Mouse (Mus musculus): ENCODE data around the gene Fnbp1. TPM values are rescaled to one million over a fixed set of nuclear protein-coding genes. Genes with fewer than 3 reads are reported as not detected.

Fnbp1 gene
- polyA plus RNA-seq, 1 experiment, result 10.6 TPM

DNA sequence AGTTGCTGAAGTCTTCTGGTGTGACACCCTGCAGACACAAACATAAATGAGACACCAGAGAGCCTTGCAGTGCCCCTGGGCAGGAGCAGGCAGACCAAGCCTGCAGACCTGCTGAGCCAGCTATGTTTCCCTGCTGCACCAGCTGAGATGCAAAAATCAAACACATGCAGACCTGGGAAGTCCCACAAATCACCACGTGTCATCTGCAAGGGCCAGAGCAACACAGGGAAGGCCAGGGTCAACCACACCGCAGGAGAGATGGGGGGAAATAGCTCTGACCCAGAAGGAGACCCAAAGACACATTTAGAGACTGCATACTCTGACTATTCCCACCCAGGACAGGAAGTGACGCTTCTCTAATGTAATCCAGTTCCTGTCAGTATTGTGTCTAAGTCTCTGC is 101.3 kb downstream of the Fnbp1 start:
- H3K4me3 ChIP-seq, result no peak overlapping the region
- no peak overlapping the region for H3K4me2 ChIP-seq (ENCODE audit: low read depth)
- no peaks in the 10 kb centered on the region for H3K79me2 ChIP-seq (ENCODE audit: control insufficient read depth, insufficient read depth)
- peaks cover 8% of the 10 kb centered on the region for H3K36me3 ChIP-seq (ENCODE audit: control insufficient read depth, insufficient read depth)
- no peak overlapping the region for H3ac ChIP-seq (ENCODE audit: control insufficient read depth, insufficient read length)
- TF ChIP-seq REST (IDR thresholded peaks at IDR 0.05; ENCODE audit: insufficient read depth, insufficient read length) (no peak), MYOD1 (IDR thresholded peaks at IDR 0.05; ENCODE audit: control insufficient read depth in 1 of 3, insufficient read length in 2 of 3, low read depth in 2 of 3) (no peak)
- H3K27me3 ChIP-seq (ENCODE audit: control insufficient read depth, insufficient read depth, insufficient read length), result no peaks in the 10 kb centered on the region

DNA sequence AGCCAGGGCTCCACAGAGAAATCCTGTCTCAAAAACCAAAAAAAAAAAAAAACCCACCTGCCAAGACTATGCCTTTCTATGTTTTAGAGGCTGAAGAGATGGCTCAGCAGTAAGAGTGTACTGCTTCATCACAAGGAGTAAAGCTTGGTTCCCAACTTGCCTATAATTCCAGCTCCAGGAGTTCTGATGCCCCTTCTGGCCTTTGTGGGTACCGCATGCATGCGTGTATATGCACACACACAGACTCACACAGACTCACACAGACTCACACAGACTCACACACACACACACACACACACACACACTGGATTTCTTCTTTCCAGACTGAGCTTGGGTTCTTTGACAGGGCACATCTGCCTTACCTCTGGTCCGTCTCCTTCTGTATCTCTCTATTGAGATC is 101.8 kb downstream of the Fnbp1 start:
- H3K36me3 ChIP-seq (ENCODE audit: control insufficient read depth, insufficient read depth), result peaks cover 12% of the 10 kb centered on the region
- no peaks in the 10 kb centered on the region for H3K27me3 ChIP-seq (ENCODE audit: control insufficient read depth, insufficient read depth, insufficient read length)
- H3K4me3 ChIP-seq, result no peak overlapping the region
- no peak overlapping the region for H3K4me2 ChIP-seq (ENCODE audit: low read depth)
- H3ac ChIP-seq (ENCODE audit: control insufficient read depth, insufficient read length), result no peak overlapping the region
- TF ChIP-seq REST (IDR thresholded peaks at IDR 0.05; ENCODE audit: insufficient read depth, insufficient read length) (no peak), MAX (IDR thresholded peaks at IDR 0.05; ENCODE audit: low read depth) (no peak), CEBPB (IDR thresholded peaks at IDR 0.05; ENCODE audit: insufficient read depth, poor library complexity, severe bottlenecking) (no peak), MYOD1 (IDR thresholded peaks at IDR 0.05; ENCODE audit: control insufficient read depth in 1 of 3, insufficient read length in 2 of 3, low read depth in 2 of 3) (no peak), USF1 (IDR thresholded peaks at IDR 0.05; ENCODE audit: low read depth) (no peak), POLR2A (IDR thresholded peaks at IDR 0.05; ENCODE audit: insufficient read length, low read depth) (no peak), SRF (IDR thresholded peaks at IDR 0.05; ENCODE audit: control insufficient read depth, insufficient read length, low read depth) (no peak), TCF12 (IDR thresholded peaks at IDR 0.05; ENCODE audit: insufficient read depth, poor library complexity, severe bottlenecking) (no peak), E2F4 (IDR thresholded peaks at IDR 0.05; ENCODE audit: insufficient read depth) (no peak), TCF3 (IDR thresholded peaks at IDR 0.05; ENCODE audit: insufficient read length, low read depth) (no peak), MYOG (IDR thresholded peaks at IDR 0.05; ENCODE audit: control insufficient read depth in 1 of 3, insufficient read depth in 1 of 3, insufficient read length in 2 of 3, low read depth in 2 of 3) (no peak), POLR2AphosphoS2 (IDR thresholded peaks at IDR 0.05; ENCODE audit: insufficient read length, low read depth) (no peak)
- no peaks in the 10 kb centered on the region for H3K79me2 ChIP-seq (ENCODE audit: control insufficient read depth, insufficient read depth)

DNA sequence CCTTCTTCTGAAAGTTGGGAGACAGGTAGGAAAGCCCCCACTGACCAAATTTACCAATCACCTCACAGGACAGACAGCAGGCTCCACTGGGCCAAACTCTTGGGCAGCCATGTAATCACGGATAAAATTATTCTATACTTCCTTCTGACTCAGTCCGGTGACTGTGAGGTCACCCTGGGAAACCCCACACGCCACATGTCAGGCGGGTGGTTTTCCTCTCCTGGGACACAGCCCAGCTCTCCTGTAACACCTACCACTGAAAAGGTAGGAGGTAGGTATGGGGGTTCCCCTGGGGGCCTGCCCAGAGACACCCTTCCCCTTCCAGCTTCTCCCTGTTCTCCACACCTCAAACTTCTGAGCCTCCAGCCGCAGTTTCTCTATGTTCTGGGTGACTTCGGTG is 105.0 kb downstream of the Fnbp1 start:
- Histone ChIP-seq H3K79me2 (ENCODE audit: control insufficient read depth, insufficient read depth) (no peaks in the 10 kb centered on the region), H3K4me3 (no peak overlapping the region), H3ac (ENCODE audit: control insufficient read depth, insufficient read length) (no peak overlapping the region), H3K36me3 (ENCODE audit: control insufficient read depth, insufficient read depth) (peaks cover 23% of the 10 kb centered on the region), H3K4me2 (ENCODE audit: low read depth) (no peak overlapping the region), H3K27me3 (ENCODE audit: control insufficient read depth, insufficient read depth, insufficient read length) (no peaks in the 10 kb centered on the region)
- TF ChIP-seq TCF12 (IDR thresholded peaks at IDR 0.05; ENCODE audit: insufficient read depth, poor library complexity, severe bottlenecking), result no peak
- no peak for TF ChIP-seq TCF3 (IDR thresholded peaks at IDR 0.05; ENCODE audit: insufficient read length, low read depth)
- no peak for TF ChIP-seq USF1 (IDR thresholded peaks at IDR 0.05; ENCODE audit: low read depth)
- no peak for TF ChIP-seq E2F4 (IDR thresholded peaks at IDR 0.05; ENCODE audit: insufficient read depth)
- TF ChIP-seq MYOD1 (IDR thresholded peaks at IDR 0.05; ENCODE audit: control insufficient read depth in 1 of 3, insufficient read length in 2 of 3, low read depth in 2 of 3), result no peak
- no peak for TF ChIP-seq MYOG (IDR thresholded peaks at IDR 0.05; ENCODE audit: control insufficient read depth in 1 of 3, insufficient read depth in 1 of 3, insufficient read length in 2 of 3, low read depth in 2 of 3)

DNA sequence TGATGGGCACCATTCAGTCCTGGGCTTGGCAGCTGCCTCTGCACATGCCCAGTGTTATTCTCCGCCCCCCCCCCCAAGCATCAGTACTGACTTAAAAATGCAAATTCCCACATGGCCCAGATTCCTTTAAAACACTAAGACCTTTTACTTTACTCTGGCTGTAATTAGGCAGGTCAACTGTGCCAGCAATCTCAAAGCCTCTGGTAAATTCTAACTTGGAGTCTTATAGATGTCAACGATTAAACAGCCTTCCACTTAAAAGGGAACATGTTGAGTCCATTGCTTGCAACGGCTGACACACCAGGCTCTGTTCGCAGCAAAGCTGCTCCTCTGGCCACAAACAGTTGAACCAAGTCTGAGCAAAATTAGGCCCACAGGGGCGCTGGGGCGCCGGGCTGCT is 109.8 kb downstream of the Fnbp1 start:
- H3K79me2 ChIP-seq (ENCODE audit: control insufficient read depth, insufficient read depth), result no peaks in the 10 kb centered on the region
- H3K4me2 ChIP-seq (ENCODE audit: low read depth), result no peak overlapping the region
- TF ChIP-seq MAX (IDR thresholded peaks at IDR 0.05; ENCODE audit: low read depth) (no peak), TCF12 (IDR thresholded peaks at IDR 0.05; ENCODE audit: insufficient read depth, poor library complexity, severe bottlenecking) (no peak)
- H3K36me3 ChIP-seq (ENCODE audit: control insufficient read depth, insufficient read depth), result peaks cover 20% of the 10 kb centered on the region
- H3ac ChIP-seq (ENCODE audit: control insufficient read depth, insufficient read length), result no peak overlapping the region
- H3K4me3 ChIP-seq, result no peak overlapping the region
- no peaks in the 10 kb centered on the region for H3K27me3 ChIP-seq (ENCODE audit: control insufficient read depth, insufficient read depth, insufficient read length)

DNA sequence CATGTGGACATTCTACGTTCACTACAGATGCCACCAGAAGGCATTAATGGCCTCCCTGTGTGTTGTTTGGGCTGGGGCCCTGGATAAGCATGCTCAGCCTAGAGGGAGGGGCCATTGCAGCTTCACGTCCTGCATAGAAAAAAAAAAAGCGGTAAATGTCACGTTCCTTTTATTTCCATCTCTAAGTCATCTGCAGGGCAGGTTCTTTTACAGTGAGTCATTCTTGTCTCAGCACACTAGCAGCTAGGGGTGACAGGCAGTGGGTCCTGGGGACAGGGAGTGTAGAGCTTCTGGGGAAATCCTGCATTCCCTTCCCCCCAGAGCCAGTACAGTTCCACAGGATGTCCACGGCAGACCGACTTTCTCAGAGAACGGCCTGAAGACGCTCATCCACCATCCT is 115.2 kb downstream of the Fnbp1 start:
- TF ChIP-seq POLR2A (IDR thresholded peaks at IDR 0.05; ENCODE audit: insufficient read length, low read depth) (no peak), CEBPB (IDR thresholded peaks at IDR 0.05; ENCODE audit: insufficient read depth, poor library complexity, severe bottlenecking) (no peak), POLR2AphosphoS2 (IDR thresholded peaks at IDR 0.05; ENCODE audit: insufficient read length, low read depth) (no peak), E2F4 (IDR thresholded peaks at IDR 0.05; ENCODE audit: insufficient read depth) (no peak), MYOG (IDR thresholded peaks at IDR 0.05; ENCODE audit: control insufficient read depth in 1 of 3, insufficient read depth in 1 of 3, insufficient read length in 2 of 3, low read depth in 2 of 3) (no peak), REST (IDR thresholded peaks at IDR 0.05; ENCODE audit: insufficient read depth, insufficient read length) (no peak), TCF12 (IDR thresholded peaks at IDR 0.05; ENCODE audit: insufficient read depth, poor library complexity, severe bottlenecking) (no peak), MYOD1 (IDR thresholded peaks at IDR 0.05; ENCODE audit: control insufficient read depth in 1 of 3, insufficient read length in 2 of 3, low read depth in 2 of 3) (no peak), SRF (IDR thresholded peaks at IDR 0.05; ENCODE audit: control insufficient read depth, insufficient read length, low read depth) (no peak), USF1 (IDR thresholded peaks at IDR 0.05; ENCODE audit: low read depth) (no peak), MAX (IDR thresholded peaks at IDR 0.05; ENCODE audit: low read depth) (no peak), TCF3 (IDR thresholded peaks at IDR 0.05; ENCODE audit: insufficient read length, low read depth) (no peak)
- H3K36me3 ChIP-seq (ENCODE audit: control insufficient read depth, insufficient read depth), result peaks cover 4% of the 10 kb centered on the region

More for the DNA sequence above, 115.2 kb downstream of the Fnbp1 start:
- Histone ChIP-seq H3ac (ENCODE audit: control insufficient read depth, insufficient read length) (no peak overlapping the region), H3K79me2 (ENCODE audit: control insufficient read depth, insufficient read depth) (no peaks in the 10 kb centered on the region), H3K4me2 (ENCODE audit: low read depth) (peak overlapping the region; percentile 26), H3K27me3 (ENCODE audit: control insufficient read depth, insufficient read depth, insufficient read length) (no peaks in the 10 kb centered on the region), H3K4me3 (no peak overlapping the region)
